Mouse (Mus musculus) spleen, postnatal 14 days (tissue): ENCODE measurements at regions not wholly inside any gene's neighbourhood (a gene's known extent, or its start where the extent isn't known, plus 50 kb on each side); places are given as distances from the start of the nearest gene placed in this dataset.

Experiments
- DNase-seq, 2 experiments: peaks; one replicate each; pipeline ENCODE4 v3.0.0; 2021 to 2022; ENCODE audit warnings: low spot score in 2 of 2

DNA sequence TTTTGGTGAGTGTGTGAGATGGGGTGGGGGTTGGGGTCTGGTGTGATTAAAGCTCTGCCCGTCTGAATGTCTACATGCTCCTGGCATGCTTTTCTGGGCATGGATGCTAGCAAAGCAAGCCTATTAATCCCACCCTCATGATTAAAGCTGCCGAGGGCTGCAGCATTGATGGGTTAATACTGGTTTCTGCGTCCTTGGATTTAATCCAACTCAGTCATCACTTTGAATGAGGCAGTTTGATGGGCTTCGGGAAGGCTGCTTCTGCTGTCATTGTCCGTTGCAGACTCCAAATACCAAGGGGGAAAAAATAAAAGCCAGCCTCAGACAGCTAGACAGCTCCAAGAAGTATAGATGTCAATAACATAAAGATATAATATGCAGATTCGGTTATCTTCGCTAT, 944.7 kb downstream of the Slc4a3 start:
- no peak for DNase-seq

DNA sequence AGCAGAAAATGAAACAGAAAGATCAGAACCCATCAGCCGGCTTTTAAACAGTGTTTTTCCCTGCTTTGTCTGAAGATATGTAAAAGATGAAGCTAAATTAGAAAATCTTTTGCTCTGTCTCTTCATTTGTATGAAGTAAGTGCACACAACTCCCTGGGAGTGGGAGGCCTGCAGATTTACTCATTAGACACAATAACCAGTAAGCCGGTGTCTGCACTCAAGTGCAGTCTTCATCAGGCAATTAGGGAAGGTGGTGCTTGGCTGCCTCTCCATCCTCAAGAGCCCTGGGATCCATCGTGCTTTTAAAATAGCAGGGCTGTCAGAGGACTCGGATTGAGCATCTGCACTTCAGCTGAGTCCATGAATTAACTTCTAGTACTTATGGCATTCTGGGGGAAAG, 945.1 kb downstream of the Slc4a3 start:
- DNase-seq, result no peak

- no peak for DNase-seq
These were observed 959.1 kb downstream of the Slc4a3 start for GRCm38 (mm10) chr1:76505150-76505549.

DNA sequence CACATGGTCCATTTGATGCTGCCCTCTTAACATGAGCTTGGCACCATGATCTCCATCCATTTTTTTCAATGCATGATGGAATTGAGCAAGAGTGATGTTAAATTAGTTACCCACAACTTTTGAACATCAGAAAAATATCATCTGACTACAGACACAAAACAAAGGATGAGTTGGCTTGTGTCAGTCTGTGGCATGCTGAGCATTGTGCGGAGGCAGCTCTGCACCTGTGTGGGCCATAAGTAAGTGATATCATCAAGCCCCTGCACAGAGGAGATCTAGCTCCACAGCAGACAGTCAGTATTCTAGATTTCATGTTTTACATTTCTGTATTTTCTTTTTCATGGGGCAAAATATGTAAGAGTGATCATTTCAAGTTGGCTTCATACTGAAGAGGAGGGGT, 962.8 kb downstream of the Slc4a3 start:
- DNase-seq, result no peak

- no peak for DNase-seq
These were observed 963.4 kb downstream of the Slc4a3 start for GRCm38 (mm10) chr1:76509486-76509885.

GRCm38 (mm10) chr1:76512156-76512555, 966.1 kb downstream of the Slc4a3 start:
- no peak for DNase-seq

DNA sequence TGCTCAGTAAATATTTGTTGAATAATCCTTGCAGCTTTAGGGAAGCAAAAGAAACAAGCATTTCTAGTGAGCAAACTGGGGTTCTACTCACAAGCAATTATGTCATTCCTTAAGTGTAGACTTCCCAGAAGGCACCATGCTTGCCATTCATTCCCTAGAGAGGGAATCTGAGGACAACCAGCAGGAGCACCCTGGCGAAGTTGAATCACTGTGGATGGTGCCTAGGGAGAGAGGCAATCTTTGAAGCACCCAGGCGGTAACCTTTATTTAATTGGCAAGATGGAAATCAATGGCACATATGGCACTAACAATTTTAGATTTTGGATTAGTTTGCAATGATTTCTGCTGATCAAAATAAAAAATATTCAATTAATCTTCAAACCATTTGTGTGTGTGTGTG, 967.4 kb downstream of the Slc4a3 start:
- no peak for DNase-seq

GRCm38 (mm10) chr1:76529531-76529930, 983.5 kb downstream of the Slc4a3 start:
- DNase-seq, result no peak

DNA sequence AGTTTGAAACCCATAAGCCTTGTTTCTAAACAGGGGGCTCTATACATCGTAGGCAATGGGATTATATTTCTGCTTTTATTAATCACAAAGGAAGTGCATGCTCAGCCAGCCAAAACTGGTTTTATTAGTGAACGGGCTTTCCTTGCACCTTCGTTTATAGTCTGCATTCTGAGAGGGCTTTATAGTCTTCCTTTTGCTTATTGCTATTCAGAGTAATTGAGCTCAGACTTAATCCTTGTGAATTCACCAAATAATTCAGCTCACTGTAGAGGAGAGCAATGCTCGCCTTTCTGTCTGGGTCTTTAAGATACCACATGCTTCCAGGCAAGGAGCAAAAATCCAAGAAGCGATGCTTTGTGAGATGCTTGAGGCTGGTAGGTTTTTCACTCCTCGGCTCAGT, 984.3 kb downstream of the Slc4a3 start:
- no peak for DNase-seq

- no peak for DNase-seq
These were observed 979.3 kb downstream of the Epha4 start for GRCm38 (mm10) chr1:76535522-76535956.

GRCm38 (mm10) chr1:76540529-76540928, 974.4 kb downstream of the Epha4 start:
- no peak for DNase-seq

GRCm38 (mm10) chr1:76550876-76551275, 964.0 kb downstream of the Epha4 start:
- no peak for DNase-seq

GRCm38 (mm10) chr1:76559441-76559840, 955.4 kb downstream of the Epha4 start:
- no peak for DNase-seq

GRCm38 (mm10) chr1:76575487-76575886, 939.4 kb downstream of the Epha4 start:
- DNase-seq, result no peak

- no peak for DNase-seq
These were observed 929.0 kb downstream of the Epha4 start for GRCm38 (mm10) chr1:76585921-76586320.

DNA sequence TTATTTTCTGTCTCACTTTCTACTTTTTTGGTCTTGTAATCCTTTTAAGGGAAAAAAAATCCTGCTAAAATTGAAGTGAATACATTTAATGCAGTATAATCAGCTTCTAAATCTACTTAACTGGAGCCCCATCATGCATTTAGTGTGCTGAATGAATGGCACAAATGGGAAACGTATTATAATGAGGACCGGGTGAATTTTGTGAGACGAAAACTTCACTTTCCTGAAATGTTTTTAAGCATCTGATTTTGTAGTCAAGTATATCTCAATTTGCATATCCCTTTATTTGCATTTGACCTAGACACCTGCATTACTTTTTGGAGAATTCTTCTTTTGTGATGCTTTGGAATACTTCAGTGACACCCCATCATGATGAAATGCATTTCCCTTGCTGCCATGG, 889.1 kb downstream of the Epha4 start:
- no peak for DNase-seq

GRCm38 (mm10) chr1:76629861-76630260, 885.0 kb downstream of the Epha4 start:
- DNase-seq, result no peak

DNA sequence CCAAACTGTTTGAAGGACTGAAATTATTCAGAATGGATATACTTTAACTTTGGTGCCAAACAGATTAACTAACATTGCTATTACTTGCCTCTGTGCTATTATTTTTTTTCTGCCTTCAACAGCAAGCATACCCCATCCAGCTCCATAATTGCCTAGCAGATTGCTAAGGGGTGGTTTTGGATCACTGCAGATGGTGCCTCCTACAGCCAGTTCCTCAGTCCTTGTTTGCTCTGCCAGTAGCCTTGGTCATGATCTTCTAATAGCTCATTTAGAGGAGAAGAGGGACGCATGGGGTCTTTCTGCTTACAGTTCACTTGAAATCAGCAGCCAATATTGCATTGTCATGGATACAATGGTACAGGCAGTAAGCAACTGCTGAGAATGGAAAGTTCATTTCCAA, 880.8 kb downstream of the Epha4 start:
- no peak for DNase-seq

DNA sequence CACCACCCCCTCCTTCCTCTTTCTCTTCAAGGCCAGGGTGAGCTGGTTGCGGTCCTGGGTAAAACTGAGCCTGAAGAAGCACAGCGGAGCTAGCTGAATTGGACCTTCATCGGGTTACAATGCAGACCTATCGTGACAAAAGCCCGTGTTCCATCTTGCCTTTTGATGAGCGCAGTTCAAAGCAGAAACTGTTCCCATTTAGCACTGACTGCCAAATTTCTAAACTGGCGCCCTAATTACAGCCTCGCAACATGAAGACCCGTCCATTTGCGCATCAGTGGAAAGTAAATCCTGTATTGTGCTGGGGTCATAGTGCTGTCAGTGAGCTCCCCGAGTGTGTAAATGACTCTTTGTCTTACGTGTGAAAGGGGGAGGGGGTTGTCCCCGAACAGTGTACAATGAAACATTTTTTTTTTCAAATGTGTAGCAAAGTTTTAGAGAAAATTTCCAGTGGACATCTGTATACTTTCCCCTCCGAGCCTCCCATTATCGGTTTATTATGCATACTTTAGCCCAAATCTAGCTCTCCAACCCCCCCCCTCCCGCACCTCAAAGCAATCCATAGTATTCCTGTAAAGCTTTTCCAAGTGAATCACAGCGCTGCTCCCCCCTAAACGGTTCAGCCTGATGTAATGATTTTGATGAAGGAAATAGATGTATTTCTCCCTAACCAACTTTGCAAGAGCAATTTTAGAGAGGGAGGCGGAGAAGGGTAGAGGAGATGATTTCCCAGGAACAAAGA, 877.4 kb downstream of the Epha4 start:
- no peak for DNase-seq

DNA sequence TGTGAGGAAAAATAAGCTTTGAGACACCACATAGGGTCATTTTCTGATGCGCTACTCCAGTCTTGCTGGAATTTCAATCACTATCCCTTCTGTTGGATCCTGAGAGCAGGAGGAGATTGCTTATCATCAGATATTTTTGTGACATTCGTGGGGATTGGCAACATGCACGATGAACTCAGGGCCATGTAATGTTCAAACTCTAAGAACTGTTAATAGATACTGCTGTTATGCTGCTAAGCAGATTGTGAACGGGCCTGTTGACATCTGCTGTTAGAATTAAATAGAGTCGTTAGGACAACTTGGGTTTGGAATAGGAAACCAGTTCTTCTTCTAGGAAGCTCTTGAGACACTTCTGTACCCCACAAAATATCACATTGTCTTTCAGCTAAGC, 876.9 kb downstream of the Epha4 start:
- no peak for DNase-seq

DNA sequence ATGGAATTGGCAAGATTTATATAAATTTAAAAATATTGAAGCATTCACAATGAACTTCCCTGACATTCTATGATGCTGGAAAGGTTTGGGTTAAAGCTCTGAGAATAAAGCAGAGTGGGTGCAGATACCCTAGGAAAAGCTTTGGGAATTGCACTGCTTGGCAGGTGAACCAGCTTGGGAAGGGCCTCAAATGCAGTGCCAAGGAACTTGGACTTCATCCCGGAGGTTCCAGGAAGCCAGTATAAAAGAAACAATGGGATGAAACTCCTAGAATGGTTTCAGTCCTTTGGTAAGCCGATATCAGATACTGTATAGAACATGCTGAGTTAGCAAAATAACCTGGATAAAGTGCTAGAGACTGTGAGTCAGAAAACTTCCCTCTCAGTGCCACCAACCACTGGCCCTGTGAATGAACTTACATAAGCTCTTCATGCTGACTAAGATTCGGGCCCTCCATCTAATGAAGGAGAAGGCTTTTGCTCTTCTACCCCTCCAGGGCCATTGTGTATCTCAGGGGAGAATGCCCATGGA, 873.6 kb downstream of the Epha4 start:
- DNase-seq, result no peak

- no peak for DNase-seq
These were observed 872.2 kb downstream of the Epha4 start for GRCm38 (mm10) chr1:76642703-76643102.

DNA sequence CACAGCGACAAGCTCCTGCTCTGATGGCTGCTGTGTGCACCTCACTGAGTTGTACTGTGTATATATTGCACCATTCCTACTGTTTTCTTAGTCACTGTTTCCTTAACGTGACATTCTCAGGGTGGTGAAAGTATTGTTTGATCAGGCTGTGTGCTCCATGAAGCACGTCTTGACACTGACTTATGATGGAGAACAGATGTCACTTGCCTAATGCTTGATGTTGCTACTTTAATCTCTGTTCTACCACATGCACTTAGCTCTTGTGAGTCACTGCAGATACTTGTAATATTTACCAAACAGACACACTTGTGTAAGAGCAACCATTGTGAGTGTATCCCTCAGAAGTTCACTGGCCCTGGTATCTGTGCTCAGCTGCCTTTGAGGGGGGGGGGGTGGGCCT, 870.0 kb downstream of the Epha4 start:
- DNase-seq, result no peak

DNA sequence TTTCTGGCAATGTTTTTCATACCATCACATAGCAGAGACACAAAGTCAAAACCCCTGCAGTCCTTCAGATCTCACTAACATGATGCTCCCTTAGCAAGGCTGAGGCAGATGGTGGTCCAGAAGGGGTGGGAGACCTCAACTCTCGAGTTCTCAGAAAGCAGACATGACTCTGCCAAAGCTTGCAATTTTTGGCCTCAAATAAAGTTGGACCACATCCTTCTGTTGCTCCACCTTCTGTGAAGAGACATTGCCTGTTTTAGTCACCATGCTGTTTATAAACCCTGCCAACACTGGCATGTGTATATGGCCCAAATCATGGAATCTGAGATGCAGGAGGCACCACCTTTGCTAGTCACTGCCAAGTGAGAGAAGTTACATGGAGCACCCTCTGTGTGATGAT, 860.1 kb downstream of the Epha4 start:
- no peak for DNase-seq
